Mouse (Mus musculus) heart, adult 9 months (tissue): ENCODE results near the gene Ech1.

Experiments
- DNase-seq, 2 experiments: peaks; one replicate each; pipeline ENCODE4 v3.0.0; 2022; ENCODE audit warnings: low spot score in 2 of 2

Ech1 gene

DNA sequence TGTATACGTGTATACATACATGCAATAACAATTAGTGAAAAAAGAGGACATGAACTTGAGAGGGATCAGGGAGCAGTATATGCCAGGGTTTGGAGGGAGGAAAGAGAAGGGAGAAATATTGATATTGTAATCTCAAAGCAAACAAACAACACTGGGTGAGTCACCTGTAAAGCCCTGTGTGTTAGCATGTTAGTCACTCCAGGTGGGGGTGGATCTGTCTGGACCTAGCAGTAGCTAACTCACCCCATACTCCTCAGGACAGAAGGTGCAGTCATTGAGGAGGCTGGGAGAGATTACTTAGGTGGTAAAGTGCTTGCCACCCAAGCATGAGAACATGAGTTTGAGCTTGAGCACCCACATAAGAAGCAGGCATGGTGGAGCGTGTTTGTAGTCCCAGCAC is 34.9 kb downstream of the Ech1 start:
- no peak for DNase-seq

DNA sequence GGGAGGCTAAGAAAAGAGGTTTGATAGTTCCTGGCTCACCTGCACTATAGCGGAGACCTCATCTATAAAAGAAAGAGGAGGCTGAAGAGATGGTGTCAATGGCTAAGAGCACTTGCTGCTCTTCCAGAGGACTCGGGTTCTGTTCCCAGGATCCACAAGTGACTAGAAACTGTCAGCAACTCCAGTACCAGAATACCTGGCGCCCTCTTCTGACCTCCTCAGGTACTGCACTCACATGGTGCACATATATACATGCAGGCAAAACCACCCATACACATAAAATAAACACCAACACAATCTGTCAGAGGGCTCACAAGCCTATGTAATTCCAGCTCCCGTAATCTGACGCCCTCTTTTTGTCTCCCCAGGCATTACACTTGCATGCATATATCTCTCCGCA is 35.9 kb downstream of the Ech1 start:
- DNase-seq, result no peak

DNA sequence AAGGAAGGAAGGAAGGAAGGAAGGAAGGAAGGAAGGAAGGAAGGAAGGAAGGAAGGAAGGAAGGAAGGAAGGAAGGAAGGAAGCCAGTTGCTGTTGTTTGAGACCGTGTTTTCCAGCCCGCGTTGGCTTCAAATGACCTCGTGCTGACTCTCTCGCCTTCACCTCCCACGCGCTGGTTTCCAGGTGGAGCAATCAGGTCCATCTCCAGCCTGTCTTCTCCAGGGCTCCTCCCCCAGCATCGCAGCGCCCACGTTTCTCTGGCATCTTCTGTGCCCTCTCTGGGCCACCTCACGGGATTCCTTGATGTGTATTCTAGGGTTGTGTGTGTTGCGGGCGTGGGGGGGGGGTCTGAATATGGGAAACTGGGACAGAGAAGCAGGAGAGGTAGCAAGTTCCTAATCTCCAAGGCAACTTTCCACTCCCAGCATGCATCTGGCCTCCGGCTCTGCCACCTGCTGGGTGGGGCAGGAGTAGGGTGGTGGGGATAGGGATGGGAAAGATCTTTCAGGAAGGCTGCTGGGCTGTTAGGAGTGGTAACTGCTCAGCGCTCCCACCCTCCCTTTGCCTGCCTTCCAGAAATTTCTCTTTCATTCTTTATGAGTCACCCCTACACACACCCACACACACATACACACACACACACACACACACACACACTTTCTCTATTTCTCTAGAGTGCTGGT is 37.9 kb downstream of the Ech1 start:
- no peak for DNase-seq

DNA sequence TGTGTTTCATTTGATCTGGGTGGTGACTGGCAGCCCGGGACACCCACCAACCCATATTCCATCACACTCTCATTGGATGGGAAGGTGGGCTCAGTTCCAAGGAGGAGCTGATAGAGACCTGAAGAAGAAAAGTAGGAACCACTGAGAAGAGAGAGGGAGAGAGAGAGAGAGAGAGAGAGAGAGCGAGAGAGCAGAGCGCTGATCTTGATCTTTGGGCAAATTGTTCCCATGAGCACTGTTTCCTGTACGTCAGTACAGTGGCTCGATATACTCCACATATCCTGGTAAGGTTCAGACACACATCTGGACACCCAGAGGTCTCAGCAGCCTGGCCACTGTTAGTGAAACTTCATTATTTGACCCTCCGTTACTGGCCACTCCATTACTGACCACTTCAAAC is 38.5 kb downstream of the Ech1 start, which contains the start of gene Lgals7:
Lgals7 (plus strand) TSS at position 314 of the 400 bp plus-strand sequence.
- no peak for DNase-seq

DNA sequence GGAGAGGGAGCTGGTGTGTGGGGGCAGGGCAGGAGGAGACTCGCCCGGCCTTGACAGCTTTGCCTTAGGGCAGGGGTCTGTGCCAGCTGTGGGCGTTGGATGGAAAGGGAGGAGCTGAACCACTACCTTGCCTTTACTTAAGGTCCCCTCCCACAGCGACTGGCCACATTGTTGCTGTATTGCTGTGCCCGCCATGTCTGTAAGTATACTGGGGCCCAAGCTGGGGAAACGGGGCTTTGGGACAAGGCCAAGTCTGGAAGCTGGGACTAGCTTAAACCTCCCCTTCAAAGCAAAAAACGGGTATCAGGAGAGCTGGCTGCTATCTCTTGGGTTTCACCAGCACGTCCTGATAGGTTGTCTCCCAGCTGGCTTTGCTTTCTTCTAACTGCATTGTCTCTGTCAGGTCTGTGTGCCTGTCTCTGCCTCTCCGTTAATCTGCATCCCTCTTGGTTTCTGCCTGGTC is 39.3 kb downstream of the Ech1 start:
- no peak for DNase-seq

DNA sequence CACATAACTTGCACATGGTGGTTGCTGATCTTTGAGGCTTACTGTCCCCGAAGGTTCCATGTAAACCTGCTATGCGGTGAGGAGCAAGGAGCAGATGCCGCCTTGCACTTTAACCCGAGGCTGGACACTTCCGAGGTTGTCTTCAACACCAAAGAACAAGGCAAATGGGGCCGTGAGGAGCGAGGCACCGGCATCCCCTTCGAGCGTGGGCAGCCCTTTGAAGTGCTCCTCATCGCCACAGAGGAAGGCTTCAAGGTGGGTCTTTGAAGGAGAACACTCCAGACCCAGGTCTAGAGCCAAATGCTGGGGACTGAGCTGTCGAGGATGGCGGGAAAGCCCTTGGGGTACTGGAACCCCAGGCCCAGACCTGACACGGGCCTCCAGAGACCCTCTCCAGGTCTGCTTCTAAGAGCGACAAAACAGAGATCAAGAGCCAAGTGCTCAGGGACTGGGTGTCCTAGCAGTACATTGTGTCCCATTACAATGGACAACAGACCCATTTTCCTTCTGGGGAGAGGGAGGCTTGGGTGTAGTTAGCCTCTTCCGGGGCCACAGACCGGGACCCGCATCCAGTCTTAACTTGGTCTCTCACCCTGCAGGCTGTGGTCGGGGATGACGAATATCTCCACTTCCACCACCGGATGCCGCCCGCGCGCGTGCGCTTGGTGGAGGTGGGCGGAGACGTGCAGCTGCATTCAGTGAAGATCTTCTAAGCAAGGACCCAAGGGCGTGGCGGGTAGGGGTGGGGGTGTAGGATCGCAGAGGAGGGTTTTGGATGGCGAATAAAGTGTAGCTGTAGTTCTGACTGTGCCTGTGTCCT is 40.7 kb downstream of the Ech1 start:
- DNase-seq, result peak; percentile 83 to 84

DNA sequence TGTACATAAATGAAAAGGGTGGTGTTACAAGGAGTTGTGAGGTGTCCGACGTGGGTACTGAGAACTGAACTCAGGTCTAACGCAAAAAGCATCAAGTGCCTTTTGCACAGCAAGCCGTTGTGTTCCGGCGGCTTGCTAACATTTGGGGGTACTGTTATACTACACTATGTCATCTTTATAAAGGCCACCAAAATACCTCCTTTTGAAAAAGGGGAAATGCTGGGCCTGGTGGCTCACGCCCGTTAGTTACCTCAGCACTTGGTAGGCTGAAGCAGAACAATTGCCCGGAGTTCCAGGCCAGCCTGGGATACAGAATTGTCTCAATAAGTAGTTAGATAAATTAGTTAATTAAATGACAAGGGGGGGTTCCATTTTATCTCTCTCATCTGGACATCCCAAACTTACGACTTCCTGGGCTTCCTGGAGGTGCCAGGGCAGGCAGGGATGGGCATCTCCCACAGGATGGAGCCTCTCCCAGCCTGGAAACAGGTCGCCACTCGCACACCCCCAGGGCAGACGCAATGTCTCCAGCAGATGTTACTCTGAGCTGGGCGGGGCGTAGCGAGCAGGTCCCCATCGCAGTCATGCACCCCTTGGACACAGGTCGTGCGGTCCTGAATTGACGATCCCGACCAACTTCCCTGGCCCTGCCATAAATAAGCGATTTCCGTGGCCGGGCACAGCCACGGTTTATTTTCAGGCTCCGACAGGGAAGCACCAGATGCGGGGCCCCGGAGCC is 41.9 kb downstream of the Ech1 start:
- no peak for DNase-seq

GRCm38 (mm10) chr7:28867508-28868340 is 42.7 kb downstream of the Ech1 start:
- peak; percentile 66 to 77 for DNase-seq

GRCm38 (mm10) chr7:28870901-28871664 is 46.1 kb downstream of the Ech1 start:
- no peak for DNase-seq

DNA sequence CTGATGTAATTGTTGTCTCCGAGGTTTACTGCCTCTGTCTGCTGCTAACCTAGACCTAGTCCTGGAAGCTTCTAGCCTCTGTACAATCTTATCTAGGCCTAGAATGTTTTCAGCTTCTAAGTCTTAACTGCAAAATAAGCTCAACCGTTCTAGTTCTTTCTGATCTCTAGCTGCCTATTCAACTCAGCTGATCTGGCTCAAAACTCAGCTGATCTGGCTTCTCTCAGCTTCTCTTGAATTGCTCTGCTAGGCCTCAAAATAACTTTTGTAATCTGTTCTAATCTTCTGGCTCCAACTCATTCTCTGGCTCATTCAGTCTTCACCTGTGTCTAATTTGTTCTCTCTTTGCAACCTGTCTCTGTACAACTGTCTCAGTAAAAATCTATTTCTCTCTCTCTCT is 49.5 kb downstream of the Ech1 start:
- DNase-seq, result no peak

DNA sequence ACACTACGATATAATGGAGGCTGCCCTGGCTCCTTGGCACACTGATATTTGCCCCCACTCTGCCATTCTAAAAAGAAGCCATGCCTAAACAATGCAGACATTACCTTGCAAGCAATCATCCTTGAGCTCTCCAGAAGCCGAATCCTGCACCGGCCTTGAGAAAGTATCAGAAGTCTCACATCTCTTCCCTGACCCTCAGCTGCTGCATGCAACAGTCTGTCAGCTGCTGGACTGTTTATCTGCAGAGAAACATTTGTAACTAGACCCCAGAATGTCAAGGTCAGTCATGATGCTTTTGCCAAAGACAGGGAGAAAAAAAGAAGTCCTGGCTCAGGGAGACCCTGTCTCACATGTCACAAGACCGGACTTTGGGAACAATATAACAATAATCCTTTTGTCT is 51.1 kb downstream of the Ech1 start:
- no peak for DNase-seq

DNA sequence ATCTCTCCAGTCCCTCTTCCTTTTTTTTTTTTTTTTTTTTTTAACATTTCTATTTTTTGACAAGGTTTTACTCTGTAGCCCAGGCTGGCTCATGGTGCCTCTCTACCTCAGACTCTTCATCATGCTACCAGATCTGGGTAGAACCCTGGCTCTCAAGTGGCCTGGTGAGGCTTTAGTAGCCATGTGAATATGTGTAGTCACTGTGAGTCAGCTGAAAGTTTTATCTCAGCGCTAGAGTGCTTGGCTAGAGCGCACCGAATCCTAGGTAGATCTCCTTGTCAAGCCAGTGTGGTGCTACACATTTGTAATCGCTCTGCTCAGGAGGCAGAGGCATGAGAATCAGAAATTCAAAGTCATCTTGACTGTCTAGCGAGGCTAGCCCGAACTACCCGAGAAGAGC is 52.1 kb downstream of the Ech1 start:
- no peak for DNase-seq

DNA sequence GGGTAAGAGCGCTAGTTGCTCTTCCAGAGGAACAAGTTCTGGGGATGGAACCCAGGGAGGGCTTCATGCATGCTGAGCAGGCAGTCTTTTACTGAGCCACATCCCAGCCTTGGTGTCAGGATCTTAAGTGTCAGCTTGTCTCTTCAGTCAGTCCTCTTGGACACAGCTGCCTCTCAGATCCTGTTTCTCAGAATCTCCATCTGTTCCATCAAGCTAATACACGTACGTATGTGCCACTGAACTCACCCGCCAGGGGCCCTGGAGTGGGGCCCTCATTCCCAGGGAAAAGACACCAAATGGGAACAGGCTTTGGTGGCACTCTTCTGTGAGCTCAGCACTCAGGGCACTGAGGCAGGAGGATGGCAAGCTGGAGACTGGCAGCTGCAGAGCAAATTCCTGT is 52.8 kb downstream of the Ech1 start:
- no peak for DNase-seq

- DNase-seq, result no peak
Measured at GRCm38 (mm10) chr7:28879606-28880005, 54.6 kb downstream of the Ech1 start.

- DNase-seq, result no peak
Measured at GRCm38 (mm10) chr7:28880554-28880953, 55.5 kb downstream of the Ech1 start.

DNA sequence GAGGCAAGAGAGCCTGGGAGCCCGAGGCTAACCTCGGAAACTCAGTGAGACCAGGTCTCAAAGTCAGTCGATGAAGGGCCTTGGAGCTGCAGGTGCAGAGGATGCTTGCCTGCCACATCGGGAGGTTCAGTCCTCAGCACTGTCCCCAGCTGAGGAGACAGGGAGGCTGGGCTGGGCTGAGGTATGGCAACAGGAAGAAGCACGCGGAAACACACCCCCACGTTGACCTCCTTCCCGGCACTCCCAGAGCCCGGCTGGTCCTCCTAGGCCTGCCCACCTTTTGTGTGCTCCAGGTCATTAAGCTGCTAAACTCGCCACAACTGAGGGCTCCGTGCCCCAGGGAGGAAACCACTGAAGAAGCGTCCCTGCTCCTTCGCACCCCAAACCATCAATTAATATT is 56.2 kb downstream of the Ech1 start, which contains the start of gene Capn12:
Capn12 (plus strand) TSS at position 224 of the 400 bp plus-strand sequence.
- no peak for DNase-seq
